Mouse (Mus musculus) lung, adult 2 months (tissue): ENCODE results near the gene Sdf2.

Experiments used
- CTCF ChIP-seq: fragments of 200-500 bp; IDR thresholded peaks from 2 replicates; pipeline ENCODE4 v1.5.1; 2011; ENCODE audit warnings: mild to moderate bottlenecking, low read length, control low read depth; ENCODE audit not compliant: insufficient read depth
- POLR2A ChIP-seq: fragments of 200-500 bp; IDR thresholded peaks from 2 replicates; pipeline ENCODE4 v1.6.1; 2011; ENCODE audit warnings: low read depth, mild to moderate bottlenecking, control low read depth, low read length, borderline replicate concordance; ENCODE audit errors: extremely low read depth

GRCm38 (mm10) chr11:78290654-78291053 lies 45.1 kb downstream of the Sdf2 start, which contains the start of gene BC030499:
- TF ChIP-seq POLR2A (no peak), CTCF (no peak)
